Mouse (Mus musculus): ENCODE measurements at regions not wholly inside any gene's neighbourhood (a gene's known extent, or its start where the extent isn't known, plus 50 kb on each side); places are given as distances from the start of the nearest gene placed in this dataset.
"Not testable (repeated sequence)": the region's sequence is repeated elsewhere in the genome, so short reads cannot be mapped to it uniquely, and the experiment has no call there.

DNA sequence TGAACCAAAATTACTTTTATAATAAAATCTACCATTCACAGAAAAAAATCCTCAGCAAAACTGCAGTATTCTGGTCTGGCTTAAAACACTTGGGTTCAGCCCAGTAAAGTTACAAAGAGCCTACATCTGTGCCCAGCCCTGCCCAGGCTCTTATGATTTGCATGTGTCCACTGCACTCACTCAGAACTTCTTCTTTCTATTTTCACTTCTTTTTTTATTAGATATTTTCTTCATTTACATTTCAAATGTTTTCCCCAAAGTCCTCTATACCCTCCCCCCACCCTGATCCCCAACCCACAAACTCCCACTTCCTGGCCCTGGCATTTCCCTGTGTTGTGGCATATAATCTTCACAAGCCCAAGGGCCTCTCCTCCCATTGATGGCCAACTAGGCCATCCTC is 1442.4 kb upstream of the Tacstd2 start:
- H3K36me3 ChIP-seq (ENCODE audit: control insufficient read depth, insufficient read depth, low read length) = no peaks in the 10 kb centered on the region
- H3K4me1 ChIP-seq (ENCODE audit: control insufficient read depth, insufficient read depth, low read length) = no peaks in the 10 kb centered on the region
- no peak overlapping the region for H3K27ac ChIP-seq (replicated peaks; ENCODE audit: insufficient read depth, low read depth, low read length)
- TF ChIP-seq CTCF (IDR thresholded peaks at IDR 0.05; ENCODE audit: low read depth, low read length) (no peak), POLR2A (IDR thresholded peaks at IDR 0.05; ENCODE audit: extremely low read depth, insufficient read depth, low read length) (no peak)
- H3K9ac ChIP-seq (ENCODE audit: low read depth, low read length) = no peak overlapping the region
- H3K79me2 ChIP-seq (ENCODE audit: control insufficient read depth, insufficient read depth, low read length) = no peaks in the 10 kb centered on the region
- H3K27me3 ChIP-seq (ENCODE audit: control insufficient read depth, insufficient read depth, low read length) = no peaks in the 10 kb centered on the region
- no peak for DNase-seq (ENCODE audit: extremely low read depth, low read depth, low spot score)
- no peak overlapping the region for H3K4me3 ChIP-seq (ENCODE audit: insufficient read depth, low read depth, low read length)

DNA sequence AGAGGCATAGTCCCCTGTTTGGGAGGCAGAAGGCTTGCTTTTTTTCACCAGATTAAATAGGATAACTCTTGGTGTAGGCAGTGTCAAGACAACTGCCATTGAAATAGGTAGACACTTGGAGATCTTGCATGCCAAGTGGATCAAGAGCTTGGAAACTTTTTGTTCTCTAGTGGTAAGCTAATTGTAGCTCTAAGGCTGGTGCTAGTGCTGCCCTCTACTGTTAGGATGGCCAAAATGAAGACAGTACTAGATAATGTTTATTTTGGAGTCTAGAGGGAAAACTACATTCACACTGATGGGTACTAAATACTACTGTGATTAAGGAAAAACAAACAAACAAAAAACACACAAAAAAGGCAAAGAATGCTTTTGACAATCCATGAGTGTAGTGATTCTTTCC is 1428.4 kb upstream of the Tacstd2 start:
- Histone ChIP-seq H3K79me2 (ENCODE audit: control insufficient read depth, insufficient read depth, low read length) (no peaks in the 10 kb centered on the region), H3K36me3 (ENCODE audit: control insufficient read depth, insufficient read depth, low read length) (no peaks in the 10 kb centered on the region), H3K27me3 (ENCODE audit: control insufficient read depth, insufficient read depth, low read length) (no peaks in the 10 kb centered on the region), H3K27ac (replicated peaks; ENCODE audit: insufficient read depth, low read depth, low read length) (no peak overlapping the region), H3K9ac (ENCODE audit: low read depth, low read length) (no peak overlapping the region), H3K4me1 (ENCODE audit: control insufficient read depth, insufficient read depth, low read length) (no peaks in the 10 kb centered on the region), H3K4me3 (ENCODE audit: insufficient read depth, low read depth, low read length) (no peak overlapping the region)
- DNase-seq (ENCODE audit: extremely low read depth, low read depth, low spot score) = no peak
- no peak for TF ChIP-seq POLR2A (IDR thresholded peaks at IDR 0.05; ENCODE audit: extremely low read depth, insufficient read depth, low read length)
- no peak for TF ChIP-seq CTCF (IDR thresholded peaks at IDR 0.05; ENCODE audit: low read depth, low read length)

DNA sequence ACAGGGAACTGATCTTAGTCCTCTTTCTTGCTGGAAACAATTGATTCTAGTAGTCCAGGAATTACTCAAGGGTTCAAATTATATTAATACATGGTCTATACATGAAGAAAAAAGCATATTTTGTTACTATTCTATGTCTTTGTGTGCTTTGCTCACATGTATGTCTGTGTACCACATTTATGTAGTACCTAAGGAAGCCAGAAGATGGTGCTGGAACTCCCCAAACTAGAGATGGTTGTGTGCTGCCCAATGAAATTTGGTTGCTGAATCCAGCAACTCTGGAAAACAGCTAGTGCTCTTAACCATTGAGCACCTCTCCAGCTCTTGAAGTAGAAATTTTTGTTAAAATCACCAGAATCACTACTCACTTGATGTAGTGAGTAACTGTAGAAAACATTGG is 1402.5 kb upstream of the Tacstd2 start:
- not testable (repeated sequence) for H3K27me3 ChIP-seq (ENCODE audit: control insufficient read depth, insufficient read depth, low read length); H3K36me3 ChIP-seq (ENCODE audit: control insufficient read depth, insufficient read depth, low read length); H3K9ac ChIP-seq (ENCODE audit: low read depth, low read length); H3K4me1 ChIP-seq (ENCODE audit: control insufficient read depth, insufficient read depth, low read length); H3K27ac ChIP-seq (replicated peaks; ENCODE audit: insufficient read depth, low read depth, low read length); H3K79me2 ChIP-seq (ENCODE audit: control insufficient read depth, insufficient read depth, low read length); H3K4me3 ChIP-seq (ENCODE audit: insufficient read depth, low read depth, low read length)
- DNase-seq (ENCODE audit: extremely low read depth, low read depth, low spot score) = peak; percentile 4

DNA sequence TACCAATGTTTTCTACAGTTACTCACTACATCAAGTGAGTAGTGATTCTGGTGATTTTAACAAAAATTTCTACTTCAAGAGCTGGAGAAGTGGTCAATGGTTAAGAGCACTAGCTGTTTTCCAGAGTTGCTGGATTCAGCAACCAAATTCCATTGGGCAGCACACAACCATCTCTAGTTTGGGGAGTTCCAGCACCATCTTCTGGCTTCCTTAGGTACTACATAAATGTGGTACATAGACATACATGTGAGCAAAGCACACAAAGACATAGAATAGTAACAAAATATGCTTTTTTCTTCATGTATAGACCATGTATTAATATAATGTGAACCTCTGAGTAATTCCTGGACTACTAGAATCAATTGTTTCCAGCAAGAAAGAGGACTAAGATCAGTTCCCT is 1396.3 kb upstream of the Tacstd2 start:
- not testable (repeated sequence) for H3K36me3 ChIP-seq (ENCODE audit: control insufficient read depth, insufficient read depth, low read length); H3K9ac ChIP-seq (ENCODE audit: low read depth, low read length); H3K4me3 ChIP-seq (ENCODE audit: insufficient read depth, low read depth, low read length); H3K4me1 ChIP-seq (ENCODE audit: control insufficient read depth, insufficient read depth, low read length); H3K27me3 ChIP-seq (ENCODE audit: control insufficient read depth, insufficient read depth, low read length); H3K79me2 ChIP-seq (ENCODE audit: control insufficient read depth, insufficient read depth, low read length); H3K27ac ChIP-seq (replicated peaks; ENCODE audit: insufficient read depth, low read depth, low read length)
- peak; percentile 2 for DNase-seq (ENCODE audit: extremely low read depth, low read depth, low spot score)

DNA sequence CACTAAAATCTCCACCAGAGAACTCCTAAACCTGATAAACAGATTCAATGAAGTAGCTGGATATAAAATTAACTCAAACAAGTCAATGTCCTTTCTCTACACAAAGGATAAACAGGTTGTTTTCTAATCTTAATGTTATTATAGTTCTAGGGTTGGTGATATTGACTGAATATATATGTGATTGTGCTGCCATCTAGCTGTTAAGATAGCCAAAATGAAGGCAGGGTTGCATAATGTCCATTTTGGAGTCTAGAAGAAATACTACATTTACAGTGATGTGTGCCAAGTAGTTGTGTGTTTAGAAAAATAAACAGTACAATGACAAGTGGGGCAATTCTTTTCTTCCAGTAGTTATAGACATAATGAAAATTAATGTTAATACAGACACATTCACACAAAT is 1379.9 kb upstream of the Tacstd2 start:
- no peak overlapping the region for H3K9ac ChIP-seq (ENCODE audit: low read depth, low read length)
- no peak overlapping the region for H3K4me3 ChIP-seq (ENCODE audit: insufficient read depth, low read depth, low read length)
- no peaks in the 10 kb centered on the region for H3K4me1 ChIP-seq (ENCODE audit: control insufficient read depth, insufficient read depth, low read length)
- DNase-seq (ENCODE audit: extremely low read depth, low read depth, low spot score) = no peak
- H3K36me3 ChIP-seq (ENCODE audit: control insufficient read depth, insufficient read depth, low read length) = no peaks in the 10 kb centered on the region
- no peaks in the 10 kb centered on the region for H3K27me3 ChIP-seq (ENCODE audit: control insufficient read depth, insufficient read depth, low read length)
- no peak overlapping the region for H3K27ac ChIP-seq (replicated peaks; ENCODE audit: insufficient read depth, low read depth, low read length)
- TF ChIP-seq CTCF (IDR thresholded peaks at IDR 0.05; ENCODE audit: low read depth, low read length) (no peak), POLR2A (IDR thresholded peaks at IDR 0.05; ENCODE audit: extremely low read depth, insufficient read depth, low read length) (no peak)
- no peaks in the 10 kb centered on the region for H3K79me2 ChIP-seq (ENCODE audit: control insufficient read depth, insufficient read depth, low read length)

DNA sequence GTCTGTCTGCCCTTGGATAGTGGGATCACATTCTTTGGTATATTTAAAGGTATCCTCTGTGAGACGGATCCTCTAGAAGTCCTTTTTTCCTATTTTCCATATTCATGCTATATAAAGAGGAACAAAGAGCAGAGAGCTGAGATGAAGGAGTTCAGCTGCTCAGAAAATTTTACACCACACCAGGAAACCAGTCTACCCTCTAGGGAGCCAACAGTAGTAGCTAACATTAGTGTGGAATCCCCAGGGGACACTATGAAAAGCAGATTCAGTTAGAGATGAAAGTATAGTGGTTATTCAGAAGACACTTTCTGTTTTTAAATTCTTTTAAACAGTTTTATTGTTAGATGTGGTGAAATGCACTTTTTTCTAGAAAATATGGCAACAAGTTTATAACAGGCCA is 1348.5 kb upstream of the Tacstd2 start:
- Histone ChIP-seq H3K27me3 (ENCODE audit: control insufficient read depth, insufficient read depth, low read length) (no peaks in the 10 kb centered on the region), H3K27ac (replicated peaks; ENCODE audit: insufficient read depth, low read depth, low read length) (no peak overlapping the region), H3K36me3 (ENCODE audit: control insufficient read depth, insufficient read depth, low read length) (no peaks in the 10 kb centered on the region), H3K4me1 (ENCODE audit: control insufficient read depth, insufficient read depth, low read length) (no peaks in the 10 kb centered on the region), H3K9ac (ENCODE audit: low read depth, low read length) (no peak overlapping the region), H3K79me2 (ENCODE audit: control insufficient read depth, insufficient read depth, low read length) (no peaks in the 10 kb centered on the region), H3K4me3 (ENCODE audit: insufficient read depth, low read depth, low read length) (no peak overlapping the region)
- 85% methylated on average over 1 of the region's 1 CpGs for WGBS
- TF ChIP-seq CTCF (IDR thresholded peaks at IDR 0.05; ENCODE audit: low read depth, low read length) = no peak
- TF ChIP-seq POLR2A (IDR thresholded peaks at IDR 0.05; ENCODE audit: extremely low read depth, insufficient read depth, low read length) = no peak
- no peak for DNase-seq (ENCODE audit: extremely low read depth, low read depth, low spot score)

DNA sequence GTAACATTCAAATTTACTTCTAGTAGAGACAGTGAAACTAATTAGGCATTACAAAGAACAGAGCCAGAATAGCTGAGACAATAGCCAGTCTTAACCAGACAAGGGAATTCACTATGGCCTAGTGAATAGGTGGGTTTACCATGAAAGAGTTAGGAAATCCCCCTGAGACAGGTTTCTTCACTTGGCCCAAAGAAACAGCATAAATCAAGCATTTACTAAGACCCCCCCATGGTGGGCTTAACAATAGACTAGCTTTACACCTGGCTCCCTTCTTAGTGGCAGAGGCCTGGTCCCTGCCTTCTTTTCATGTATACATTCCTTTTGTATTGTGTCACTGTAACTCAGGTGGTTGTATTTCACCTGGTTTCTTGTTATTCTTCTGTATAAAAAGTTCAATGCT is 1317.2 kb upstream of the Tacstd2 start:
- not testable (repeated sequence) for H3K4me1 ChIP-seq (ENCODE audit: control insufficient read depth, insufficient read depth, low read length); H3K27ac ChIP-seq (replicated peaks; ENCODE audit: insufficient read depth, low read depth, low read length); H3K4me3 ChIP-seq (ENCODE audit: insufficient read depth, low read depth, low read length); DNase-seq (ENCODE audit: extremely low read depth, low read depth, low spot score); H3K36me3 ChIP-seq (ENCODE audit: control insufficient read depth, insufficient read depth, low read length); H3K79me2 ChIP-seq (ENCODE audit: control insufficient read depth, insufficient read depth, low read length); H3K27me3 ChIP-seq (ENCODE audit: control insufficient read depth, insufficient read depth, low read length); H3K9ac ChIP-seq (ENCODE audit: low read depth, low read length)

Data from liver, adult 2 months (tissue).